Mouse (Mus musculus): ENCODE results near the gene Stkld1.

The Stkld1 gene

DNA sequence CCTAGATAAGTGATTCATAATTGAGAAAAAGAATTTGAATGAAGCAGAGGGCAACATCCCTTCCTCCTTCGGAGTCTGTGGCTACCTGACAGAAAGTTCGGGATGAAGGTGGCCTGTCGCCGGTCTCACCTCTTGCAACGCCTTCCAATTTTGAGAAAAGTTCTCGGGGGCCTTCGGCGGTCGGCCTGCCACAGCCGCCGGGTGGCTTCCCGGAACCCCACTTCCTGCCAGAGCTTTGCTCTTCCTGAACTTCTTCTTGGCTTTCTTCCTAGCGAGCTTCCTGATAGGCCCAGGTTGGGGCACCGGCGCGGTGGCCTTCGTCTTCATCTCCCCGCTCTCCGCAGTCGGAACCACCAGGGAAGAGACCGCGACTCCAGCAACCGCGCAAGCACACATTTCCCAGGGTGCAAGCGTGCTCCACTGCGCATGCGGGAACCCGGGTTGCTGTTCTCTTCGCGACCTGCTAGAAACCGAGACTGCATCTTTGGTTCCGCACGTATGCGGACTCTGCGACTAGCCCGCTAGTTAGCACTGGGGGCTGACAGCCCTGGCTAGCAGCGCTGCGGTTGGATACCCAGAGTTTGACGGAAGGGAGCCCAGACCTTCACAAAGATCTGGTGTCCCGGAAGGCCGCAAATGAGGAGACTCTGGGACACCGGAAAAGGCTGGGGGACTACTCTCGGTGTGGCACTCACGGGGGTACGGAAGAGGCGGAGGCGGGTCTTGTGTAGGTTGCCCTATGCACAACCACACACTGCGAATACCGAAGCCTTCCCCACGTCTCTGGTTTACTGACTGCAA, 30.3 kb downstream of the Stkld1 start, which contains the start of gene Rexo4:
Gene Rexo4 (minus strand): TSS at position 464 of the 801 bp plus-strand sequence.
- DNase-seq, result peak; percentile 96 to 97

DNA sequence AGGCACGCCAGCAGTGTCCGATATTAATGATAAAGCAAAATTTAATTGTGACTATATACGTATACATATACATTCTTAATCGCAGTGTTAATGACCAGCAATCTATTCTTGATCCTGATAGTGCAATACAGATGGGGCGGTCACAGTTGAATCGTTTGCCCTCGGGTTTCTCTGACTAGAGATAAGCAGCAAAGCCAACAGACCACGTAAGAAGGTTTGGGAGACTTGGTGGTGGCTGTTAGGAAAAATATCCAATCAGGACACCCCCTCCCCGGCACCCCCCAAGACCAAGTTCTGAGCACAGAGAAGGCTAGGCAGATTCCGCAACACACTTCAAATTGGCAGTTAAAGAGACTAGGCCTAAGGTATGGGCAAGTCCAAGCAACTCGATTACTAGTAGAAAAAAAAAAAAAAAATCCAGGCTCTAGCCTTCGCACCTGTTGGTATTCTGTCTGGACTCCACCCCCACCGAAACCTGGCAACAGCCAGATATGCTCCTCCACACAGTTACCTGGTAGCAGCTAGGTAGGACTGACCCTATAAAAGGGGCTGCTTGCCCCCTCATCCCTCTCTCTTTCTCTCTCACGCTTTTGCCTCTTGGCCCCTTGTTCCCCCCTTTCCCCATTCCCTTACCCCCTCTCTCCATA, 31.0 kb downstream of the Stkld1 start:
- DNase-seq, result peak in 1 of 2 experiments; percentile 28

DNA sequence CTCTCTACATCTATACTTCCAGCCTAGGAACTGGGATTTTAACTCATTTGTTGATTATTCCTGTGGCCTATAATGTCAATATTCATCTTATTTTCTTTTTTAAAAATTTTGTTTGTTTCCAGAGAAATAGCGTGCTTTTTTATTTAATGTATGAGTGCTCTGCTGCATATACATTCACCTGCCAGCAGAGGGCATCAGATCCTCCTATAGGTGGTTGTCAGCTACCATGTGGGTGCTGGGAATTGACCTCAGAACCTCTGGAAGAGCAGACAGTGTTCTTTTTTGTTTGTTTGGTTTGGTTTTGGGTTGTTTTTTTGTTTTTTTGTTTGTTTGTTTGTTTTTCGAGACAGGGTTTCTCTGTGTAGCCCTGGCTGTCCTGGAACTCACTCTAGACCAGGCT, 33.4 kb downstream of the Stkld1 start:
- DNase-seq, result no peak

DNA sequence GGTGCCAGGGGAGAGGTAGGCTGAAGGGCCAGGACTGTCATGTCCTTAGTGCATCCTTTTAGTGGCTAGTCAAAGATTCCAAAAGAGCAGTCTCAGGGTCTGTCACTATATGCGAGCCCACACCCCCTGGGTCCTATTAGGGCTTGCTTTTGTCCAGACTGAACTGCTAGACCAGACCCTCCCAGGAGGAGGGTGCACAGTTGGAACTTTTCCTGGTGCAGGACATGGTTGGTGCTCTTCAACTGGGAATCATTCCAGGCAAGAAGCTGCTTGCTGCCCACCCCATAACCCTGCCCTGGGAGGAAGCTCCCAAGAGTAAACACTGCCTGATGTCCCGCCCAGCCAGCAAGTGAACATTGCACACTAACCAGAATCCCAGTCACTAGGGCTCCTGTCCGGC, 39.3 kb downstream of the Stkld1 start, which contains the start of gene Adamts13:
Gene Adamts13 (plus strand): TSS at position 301 of the 400 bp plus-strand sequence.
- DNase-seq, result no peak

- DNase-seq, result no peak
Measured at GRCm38 (mm10) chr2:26973960-26974359, 40.1 kb downstream of the Stkld1 start.

DNA sequence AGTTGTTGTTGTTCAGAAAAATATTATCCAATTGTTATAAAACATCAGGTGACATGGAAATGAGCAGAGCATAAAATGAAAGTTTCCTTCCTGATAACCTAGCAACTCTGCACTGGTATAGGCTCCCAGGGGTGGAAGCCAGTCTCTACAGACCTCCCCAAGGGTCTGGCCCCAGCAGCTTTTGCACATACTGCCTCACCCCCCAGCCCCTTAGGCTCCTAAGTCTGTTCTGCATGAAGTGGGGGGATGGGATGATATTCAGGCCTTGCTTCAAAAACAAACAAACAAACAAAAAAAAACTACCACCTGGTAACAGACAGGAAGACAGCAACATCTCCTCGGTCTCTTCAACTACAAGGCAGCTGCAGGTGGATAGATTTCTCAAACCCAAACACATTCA, 46.5 kb downstream of the Stkld1 start:
- no peak for DNase-seq

DNA sequence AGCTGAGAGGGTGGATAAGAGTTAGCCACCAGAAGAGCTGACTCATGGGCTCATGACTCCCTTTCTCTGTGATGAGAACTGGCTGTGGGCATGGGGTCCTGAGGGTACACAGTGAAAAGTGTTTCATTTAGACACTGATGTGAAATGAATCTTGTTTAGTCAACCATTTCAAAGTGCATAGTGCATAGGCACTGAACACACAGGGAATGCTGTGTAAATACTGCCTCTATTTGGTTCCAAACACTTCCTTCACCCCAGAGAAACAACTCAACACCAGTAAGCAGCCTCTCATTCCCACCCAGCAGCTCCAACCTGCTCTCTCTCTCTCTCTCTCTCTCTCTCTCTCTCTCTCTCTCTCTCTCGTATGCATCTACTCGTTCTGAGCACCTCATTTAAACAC, 50.3 kb downstream of the Stkld1 start:
- DNase-seq, result no peak

- DNase-seq, result no peak
Measured at GRCm38 (mm10) chr2:26984640-26985039, 50.8 kb downstream of the Stkld1 start.

DNA sequence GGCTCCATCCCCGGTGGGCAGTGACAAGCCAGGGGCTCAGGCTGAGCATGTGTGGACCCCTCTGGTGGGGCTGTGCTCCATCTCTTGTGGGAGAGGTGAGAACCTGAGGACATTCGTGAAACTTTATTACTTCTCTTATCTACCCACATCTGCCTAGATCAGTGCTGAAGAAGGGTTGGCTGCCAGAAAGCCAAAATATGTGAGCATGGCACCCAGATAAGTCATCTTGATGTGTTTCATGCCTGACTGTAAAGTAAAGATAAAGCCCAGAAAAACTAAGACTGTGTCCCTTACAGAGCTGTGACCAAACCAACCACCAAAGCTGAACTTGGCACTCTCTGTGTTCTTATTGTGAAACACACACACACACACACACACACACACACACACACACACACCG, 60.1 kb downstream of the Stkld1 start:
- no peak for DNase-seq

DNA sequence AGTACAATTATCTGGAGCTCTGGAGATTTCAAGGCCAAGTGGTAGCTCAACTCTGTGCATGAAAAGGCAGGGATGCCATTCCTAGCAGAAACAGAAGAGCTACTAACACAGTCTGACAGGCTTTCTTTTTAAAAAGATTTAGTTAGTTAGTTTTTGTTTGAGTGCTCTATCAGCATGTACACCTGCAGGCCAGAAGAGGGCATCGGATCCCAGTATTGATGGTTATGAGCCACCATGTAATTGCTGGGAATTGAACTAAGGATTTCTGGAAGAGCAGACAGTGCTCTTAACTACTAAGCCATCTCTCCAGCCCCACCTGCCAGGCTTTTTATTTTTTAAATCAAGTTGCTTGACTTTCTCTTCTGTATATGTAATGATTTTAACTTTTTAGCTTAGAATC, 63.7 kb downstream of the Stkld1 start:
- no peak for DNase-seq

GRCm38 (mm10) chr2:26997993-26998392, 64.1 kb downstream of the Stkld1 start:
- no peak for DNase-seq
